Mouse (Mus musculus): Measurements from ENCODE around the gene Hps4. TPM values are rescaled to one million over a fixed set of nuclear protein-coding genes. Genes with fewer than 3 reads are reported as not detected.
A peak's percentile ranks its signal among the peaks of the same experiment; 100 is the strongest.

Hps4 gene
- total RNA-seq, 2 experiments from 2014 or later: 29.4 to 30.7 TPM

DNA sequence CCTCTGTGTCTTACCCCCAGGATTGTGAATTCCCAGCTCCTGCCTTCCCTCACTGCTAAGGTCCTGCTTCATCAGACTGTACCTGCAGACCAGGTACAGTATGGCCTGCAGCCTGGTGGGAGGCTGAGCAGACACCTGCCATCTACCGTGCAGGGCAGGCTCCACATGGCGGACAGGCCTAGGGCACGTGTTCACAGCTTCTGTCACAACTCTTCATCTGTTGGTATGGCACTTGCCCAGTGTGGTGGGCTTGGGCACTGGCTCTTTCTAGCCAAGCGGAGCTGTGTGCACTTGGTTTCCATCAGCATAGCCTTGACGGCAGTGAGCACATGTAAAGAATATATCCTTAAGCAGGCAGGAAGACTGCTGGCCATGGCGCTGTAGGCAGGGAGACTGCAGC lies 24.0 kb downstream of the Hps4 start:
- no peak for DNase-seq (ENCODE audit: low spot score in 2 of 2)

- DNase-seq (ENCODE audit: low spot score in 2 of 2): no peak
These were observed 24.5 kb downstream of the Hps4 start for GRCm38 (mm10) chr5:112367338-112367737.

- no peak for DNase-seq (ENCODE audit: low spot score in 2 of 2)
These were observed 25.0 kb downstream of the Hps4 start for GRCm38 (mm10) chr5:112367929-112368328.

GRCm38 (mm10) chr5:112368666-112369065 lies 25.8 kb downstream of the Hps4 start:
- no peak for DNase-seq (ENCODE audit: low spot score in 2 of 2)

DNA sequence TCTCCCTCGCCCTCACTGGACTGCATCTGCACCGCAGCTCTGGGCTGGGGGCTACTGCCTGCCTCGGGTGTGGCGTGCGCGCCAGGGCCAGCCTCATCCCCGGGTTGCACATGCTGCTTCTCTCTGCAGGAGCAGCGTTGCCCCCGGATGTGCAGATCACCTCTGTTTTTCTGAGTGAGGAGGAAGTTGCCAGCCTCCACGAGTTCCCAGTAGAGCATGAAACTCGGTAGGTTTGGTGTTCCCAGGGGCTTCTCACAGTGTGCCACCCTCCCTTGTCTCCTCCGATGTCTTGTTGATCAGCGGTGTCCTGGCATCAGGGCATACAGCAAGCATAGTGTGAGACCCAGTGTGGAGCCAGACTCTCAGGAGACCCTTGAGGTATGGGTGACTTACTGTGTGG lies 26.4 kb downstream of the Hps4 start:
- DNase-seq (ENCODE audit: low spot score in 2 of 2): no peak

DNA sequence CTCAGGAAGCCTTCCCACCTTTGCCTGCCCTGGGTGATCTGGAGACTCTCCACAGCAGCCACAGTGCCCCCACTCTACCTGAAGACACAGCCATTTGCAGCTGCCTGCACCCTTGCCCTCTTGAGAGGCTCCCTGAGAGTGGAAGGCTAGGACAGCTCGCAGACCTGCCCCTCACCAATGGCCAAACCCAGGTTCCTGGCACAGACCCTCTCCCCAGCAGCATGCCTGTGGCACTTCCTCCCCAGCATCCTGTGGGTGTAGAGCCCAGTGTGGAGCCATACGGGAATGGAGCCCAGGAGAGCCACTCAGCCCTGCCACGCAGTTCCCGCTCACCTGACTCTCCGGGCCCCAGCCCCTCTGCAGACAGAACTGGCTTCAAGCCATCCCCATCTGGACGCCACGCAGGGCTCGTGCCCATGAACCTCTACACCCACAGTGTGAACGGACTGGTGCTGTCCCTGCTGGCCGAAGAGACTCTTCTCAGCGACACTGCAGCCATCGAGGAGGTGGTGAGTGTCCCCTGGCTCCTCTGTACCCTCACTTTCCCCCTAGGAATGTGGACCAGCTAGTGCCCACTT lies 27.4 kb downstream of the Hps4 start:
- DNase-seq (ENCODE audit: low spot score in 2 of 2): no peak

GRCm38 (mm10) chr5:112371933-112372332 lies 29.1 kb downstream of the Hps4 start:
- DNase-seq (ENCODE audit: low spot score in 2 of 2): peak; percentile 74 to 83

- no peak for DNase-seq (ENCODE audit: low spot score in 2 of 2)
These were observed 33.2 kb downstream of the Hps4 start for GRCm38 (mm10) chr5:112376111-112376510.

DNA sequence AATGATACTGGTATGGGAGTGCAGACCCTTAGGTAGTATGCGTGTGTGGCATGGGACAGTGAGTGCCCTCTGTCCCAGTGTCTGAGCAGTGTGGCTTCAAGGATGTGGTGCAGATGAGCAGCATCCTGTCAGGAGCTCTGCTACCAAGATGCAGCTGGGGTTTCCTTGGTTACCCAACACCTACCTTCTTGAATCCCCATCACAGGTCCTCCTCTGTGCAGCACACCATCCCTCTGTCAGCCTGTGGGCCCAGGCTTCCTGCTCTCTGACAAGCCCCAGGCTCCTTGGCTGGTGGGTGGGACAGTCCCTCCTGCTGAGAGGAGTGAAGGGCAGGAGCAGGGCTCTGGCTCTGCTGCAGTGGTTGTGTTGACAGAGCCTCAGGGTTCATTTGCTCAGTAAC lies 34.5 kb downstream of the Hps4 start:
- DNase-seq (ENCODE audit: low spot score in 2 of 2): no peak

DNA sequence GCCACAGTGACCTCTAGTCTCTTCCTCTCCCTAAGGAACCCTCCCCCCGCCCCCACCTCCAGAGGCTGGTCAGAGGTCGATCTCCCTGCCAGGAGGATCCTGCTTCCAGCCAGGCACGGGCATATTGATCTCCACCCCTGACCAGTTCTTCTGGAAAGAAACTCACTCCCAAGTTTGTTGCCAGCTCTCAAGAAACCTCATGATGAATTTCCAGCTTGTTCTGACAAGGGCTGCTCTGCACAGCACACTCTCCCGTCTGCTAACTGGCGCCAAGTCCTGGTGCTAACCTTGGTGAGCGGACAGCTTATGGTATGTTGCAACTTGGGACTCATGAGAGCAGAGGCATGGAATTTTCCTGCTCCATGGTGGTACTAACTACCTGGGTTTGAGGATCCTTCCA lies 35.8 kb downstream of the Hps4 start:
- DNase-seq (ENCODE audit: low spot score in 2 of 2): no peak

DNA sequence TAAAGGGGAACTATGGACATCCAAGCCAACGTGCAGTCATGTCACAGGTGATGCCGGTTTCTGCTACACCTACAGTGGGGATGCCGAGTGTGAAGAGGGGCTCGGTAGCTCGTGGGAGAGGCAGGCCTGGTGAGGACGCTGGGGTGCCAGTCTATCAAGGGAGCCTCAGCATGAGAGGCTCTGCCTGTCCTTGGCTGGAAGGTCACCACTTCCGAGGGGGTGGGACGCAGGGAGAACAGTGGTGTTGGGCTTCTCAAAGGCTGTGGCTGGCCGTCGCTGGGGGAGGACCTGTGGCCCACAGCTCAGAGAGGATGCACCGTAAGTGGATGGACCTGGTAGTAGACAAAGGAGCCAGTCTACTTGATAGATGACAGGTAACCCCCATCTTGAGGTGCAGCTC lies 38.3 kb downstream of the Hps4 start:
- no peak for DNase-seq (ENCODE audit: low spot score in 2 of 2)

- no peak for DNase-seq (ENCODE audit: low spot score in 2 of 2)
These were observed 39.2 kb downstream of the Hps4 start for GRCm38 (mm10) chr5:112382042-112382441.

DNA sequence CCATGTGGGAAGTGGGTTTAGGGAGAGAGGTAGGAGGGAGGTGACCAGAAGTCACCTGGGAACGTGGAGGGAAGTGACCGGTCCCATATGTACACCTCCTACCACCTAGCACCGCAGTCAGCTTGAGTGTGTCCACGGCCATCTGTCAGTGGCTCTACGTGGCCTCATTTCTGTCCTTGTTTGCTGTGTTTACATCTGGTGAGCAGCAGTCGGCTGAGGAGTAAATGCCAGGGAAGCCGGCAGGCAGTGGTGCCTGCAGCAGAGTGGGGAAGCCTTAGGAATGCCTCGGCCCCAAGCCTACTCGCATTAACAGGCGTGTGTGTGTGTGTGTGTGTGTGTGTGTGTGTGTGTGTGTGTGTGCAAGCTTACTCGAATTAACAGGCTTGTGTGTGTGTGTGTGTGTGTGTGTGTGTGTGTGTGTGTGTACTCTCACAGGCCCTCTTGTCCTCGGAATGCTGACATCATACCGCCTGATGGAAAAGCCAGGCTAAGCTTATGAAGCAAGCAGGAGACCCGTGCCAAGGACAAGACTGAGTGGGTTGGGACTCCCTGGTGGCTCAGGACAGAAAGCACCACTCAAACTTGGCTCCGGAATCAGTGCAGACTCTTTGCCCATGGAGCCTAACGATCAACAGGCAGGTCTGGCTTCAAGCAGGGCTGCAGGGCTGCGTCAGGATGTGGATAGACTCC lies 39.9 kb downstream of the Hps4 start:
- peak in 1 of 2 experiments; percentile 82 for DNase-seq (ENCODE audit: low spot score in 2 of 2)

DNA sequence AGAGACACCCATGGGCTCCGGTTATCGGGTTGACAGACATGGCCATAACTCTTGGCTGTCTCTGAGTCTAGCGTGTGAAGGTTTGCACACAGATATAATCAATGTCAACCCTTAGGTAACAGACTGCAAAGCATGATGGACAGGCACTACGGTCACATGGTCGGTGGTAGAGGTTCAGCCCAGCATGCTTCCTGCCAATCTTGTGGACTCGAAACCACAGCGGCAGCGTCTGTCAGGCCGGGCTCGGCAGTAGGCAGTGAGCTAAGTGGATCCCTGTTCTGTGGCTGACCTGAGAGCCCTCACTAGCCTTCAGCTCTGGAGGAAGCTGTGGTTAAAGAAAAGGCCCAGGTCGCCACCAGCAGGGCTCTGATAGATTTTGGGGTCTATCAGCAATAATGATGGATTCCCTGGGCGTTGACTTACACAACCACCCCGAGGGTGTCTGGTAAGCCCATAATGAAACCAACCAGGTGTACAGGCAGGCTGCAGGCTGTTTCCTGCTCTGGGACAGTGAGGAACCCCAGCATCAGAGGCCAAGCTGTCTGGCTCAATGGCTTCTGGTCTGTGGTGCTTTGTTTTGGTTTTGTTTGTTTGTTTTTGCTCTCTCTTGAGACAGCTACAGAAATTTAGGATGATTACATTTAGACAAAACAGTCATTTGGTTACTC lies 42.1 kb downstream of the Hps4 start:
- DNase-seq (ENCODE audit: low spot score in 2 of 2): no peak

DNA sequence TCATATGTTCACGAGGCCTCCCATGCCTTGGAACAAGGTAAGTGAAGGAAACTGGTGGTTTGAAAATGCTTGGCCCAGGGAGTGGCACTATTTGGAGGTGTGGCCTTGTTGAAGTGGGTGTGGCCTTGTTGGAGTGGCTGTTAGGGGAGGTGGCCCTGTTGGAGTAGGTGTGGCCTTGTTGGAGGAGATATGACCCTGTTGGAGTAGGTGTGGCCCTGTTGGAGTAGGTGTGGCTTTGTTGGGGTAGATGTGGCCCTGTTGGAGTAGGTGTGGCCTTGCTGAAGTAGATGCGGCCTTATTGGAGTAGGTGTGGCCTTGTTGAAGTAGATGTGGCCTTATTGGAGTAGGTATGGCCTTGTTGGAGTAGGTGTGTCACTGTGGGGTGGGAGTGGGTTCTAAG lies 43.1 kb downstream of the Hps4 start:
- DNase-seq (ENCODE audit: low spot score in 2 of 2): no peak

DNA sequence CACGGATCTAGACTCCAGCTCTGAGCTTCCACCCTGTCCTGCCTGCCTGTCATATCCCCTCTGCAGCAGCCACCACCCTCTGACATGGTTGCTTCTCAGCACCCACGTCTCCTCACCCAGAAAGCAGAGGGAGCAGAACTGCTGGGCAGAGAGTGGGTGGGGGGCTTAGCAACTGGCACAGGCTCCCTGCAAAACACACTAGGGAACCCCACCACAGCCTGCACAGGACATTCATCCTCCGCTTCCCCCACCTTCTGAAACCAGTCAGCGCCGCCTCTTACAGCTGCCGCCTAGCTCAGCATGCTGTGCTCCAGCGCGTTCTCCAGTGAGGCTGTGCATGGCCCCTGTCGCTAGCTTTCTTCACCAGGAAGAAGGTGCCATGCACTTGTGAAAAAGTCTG lies 46.5 kb downstream of the Hps4 start:
- DNase-seq (ENCODE audit: low spot score in 2 of 2): no peak

- no peak for DNase-seq (ENCODE audit: low spot score in 2 of 2)
These were observed 48.1 kb downstream of the Hps4 start for GRCm38 (mm10) chr5:112391002-112391401.

DNA sequence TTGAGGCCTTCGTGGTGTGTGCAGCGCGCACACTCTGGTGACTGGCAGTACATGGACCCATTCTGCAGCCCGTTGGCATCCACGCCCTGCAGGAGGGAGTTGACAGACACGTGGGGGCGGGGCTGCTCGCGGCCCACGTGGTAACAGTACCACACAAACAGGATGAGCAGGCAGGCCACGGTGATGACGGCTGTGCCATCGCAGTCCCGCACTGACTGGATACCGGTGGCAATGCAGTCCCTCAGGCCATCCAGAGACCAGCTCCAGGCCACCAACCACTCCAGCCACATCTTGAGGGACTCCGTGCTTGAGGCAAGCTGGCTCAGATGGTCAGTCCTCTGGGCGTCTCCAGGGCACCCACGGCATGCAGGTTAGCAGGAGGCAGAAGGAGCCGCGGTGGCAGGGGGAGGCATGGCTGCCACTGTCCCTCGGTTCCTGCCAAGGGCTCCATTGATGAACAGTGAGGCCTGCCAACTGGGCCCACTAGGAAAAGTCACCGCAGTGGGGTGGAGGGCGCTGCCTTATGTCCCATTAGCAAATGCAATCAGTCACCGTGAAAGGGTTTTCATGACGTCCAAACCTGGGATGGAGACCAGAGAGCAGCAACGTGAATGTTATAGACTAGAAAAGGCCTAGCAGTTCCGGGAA lies 48.9 kb downstream of the Hps4 start:
- no peak for DNase-seq (ENCODE audit: low spot score in 2 of 2)

DNA sequence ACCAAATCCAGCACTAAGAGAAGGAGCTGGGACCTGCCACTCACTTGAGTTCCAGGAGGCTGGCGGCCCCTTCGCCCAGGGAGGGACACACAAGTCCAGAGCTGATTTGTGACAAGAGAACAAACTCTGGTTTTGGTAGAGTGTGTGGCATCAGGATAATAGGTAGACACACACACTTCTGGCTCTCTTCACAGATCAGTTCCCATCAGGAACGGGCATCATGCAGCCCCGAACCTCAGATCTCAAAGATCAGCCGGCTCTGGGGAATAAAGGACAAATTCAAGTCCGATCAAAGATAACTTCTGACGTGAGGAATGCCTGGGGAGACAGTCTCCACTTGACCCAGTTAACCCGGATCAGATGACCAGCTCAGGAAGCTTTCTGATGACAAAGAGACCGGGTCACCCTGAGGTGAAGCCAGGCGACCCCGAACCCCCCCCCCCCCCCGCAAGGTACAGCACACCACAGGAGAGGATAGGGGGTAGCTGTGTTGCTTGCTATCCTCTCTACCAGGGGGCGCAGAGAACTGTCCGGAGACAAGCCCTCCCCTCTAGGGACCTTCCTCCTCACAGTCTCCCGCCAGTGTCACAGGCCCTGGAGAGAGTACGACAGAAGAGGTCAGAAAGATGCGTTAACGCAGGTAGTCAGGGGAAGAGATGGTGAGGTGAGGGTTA lies 51.0 kb downstream of the Hps4 start:
- no peak for DNase-seq (ENCODE audit: low spot score in 2 of 2)

DNA sequence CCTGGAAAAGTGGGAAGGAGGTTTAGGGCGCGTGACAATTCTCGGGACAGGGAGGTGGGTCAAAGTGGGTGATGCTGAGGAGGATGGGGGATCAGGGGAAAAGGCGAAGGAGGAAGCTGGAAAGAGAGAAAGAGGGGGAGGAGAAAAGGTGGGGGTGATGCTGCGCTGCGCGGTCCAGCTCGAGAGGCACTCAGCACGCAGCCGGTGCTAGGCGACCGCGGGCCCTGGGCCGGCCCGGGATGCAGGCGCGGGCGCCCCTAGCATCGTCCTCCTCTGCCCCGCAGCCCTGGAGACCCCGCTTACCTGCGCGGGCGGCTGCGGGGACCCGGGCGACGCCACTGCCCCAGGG lies 51.5 kb downstream of the Hps4 start:
- no peak for DNase-seq (ENCODE audit: low spot score in 2 of 2)

DNA sequence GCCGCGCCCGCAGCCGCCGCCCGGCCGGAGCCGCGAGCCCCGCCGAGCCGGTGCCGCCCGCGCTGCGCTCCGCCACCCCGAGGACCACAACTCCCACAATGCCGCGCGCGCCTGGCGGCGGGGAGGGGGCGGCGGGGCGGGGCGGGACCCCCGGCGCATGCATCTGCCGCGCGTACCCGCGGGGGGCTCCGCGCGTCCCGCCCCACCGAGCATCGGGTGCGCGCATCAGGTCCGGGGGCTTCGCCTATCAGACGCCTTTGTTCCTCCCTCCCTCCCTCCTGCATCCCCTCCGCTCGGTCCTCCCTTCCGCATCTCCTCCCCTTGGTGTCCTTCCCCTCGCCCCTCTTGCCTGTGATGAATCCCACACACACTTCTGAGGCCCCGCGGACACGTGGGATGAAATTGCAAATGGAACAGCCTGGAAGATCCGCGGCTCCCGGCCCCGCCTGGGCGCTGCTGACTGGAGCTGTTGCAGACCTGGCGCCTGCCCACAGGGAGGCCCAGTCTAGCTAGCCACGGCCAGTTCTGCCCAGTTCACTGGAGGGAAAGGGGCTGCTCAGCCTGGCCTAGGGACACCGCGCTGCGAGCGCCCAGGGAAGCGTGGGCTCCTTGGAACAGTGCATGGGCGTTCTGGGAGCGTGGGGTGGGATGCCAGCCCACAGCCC lies 52.0 kb downstream of the Hps4 start, which contains the start of gene Asphd2:
TSS of gene Asphd2 (minus strand) at position 88 of the 665 bp plus-strand sequence.
- peak; percentile 86 to 87 for DNase-seq (ENCODE audit: low spot score in 2 of 2)
